Mouse (Mus musculus): ENCODE measurements around the gene Tpst1. TPM values are rescaled to one million over a fixed set of nuclear protein-coding genes. Genes with fewer than 3 reads are reported as not detected.

Tpst1 gene
- polyA plus RNA-seq, 2 experiments from 2014 or later: 1.4 to 3.1 TPM

- ATAC-seq: no peak
Observed at GRCm38 (mm10) chr5:130096754-130097153, 23.6 kb downstream of the Tpst1 start.

- ATAC-seq: no peak
Observed at GRCm38 (mm10) chr5:130097837-130098236, 24.7 kb downstream of the Tpst1 start.

- ATAC-seq: no peak
Observed at GRCm38 (mm10) chr5:130101724-130102123, 28.6 kb downstream of the Tpst1 start.

GRCm38 (mm10) chr5:130109348-130109747 lies 36.2 kb downstream of the Tpst1 start:
- no peak for ATAC-seq

- ATAC-seq: no peak
Observed at GRCm38 (mm10) chr5:130110632-130111464, 37.7 kb downstream of the Tpst1 start.

- ATAC-seq: no peak
Observed at GRCm38 (mm10) chr5:130112653-130113052, 39.5 kb downstream of the Tpst1 start.

- ATAC-seq: no peak
Observed at GRCm38 (mm10) chr5:130116116-130116515, 43.0 kb downstream of the Tpst1 start.

GRCm38 (mm10) chr5:130116857-130117256 lies 43.7 kb downstream of the Tpst1 start:
- no peak for ATAC-seq

GRCm38 (mm10) chr5:130117932-130118331 lies 44.8 kb downstream of the Tpst1 start:
- no peak for ATAC-seq

GRCm38 (mm10) chr5:130119236-130119635 lies 46.1 kb downstream of the Tpst1 start:
- ATAC-seq: no peak

GRCm38 (mm10) chr5:130120070-130120736 lies 47.1 kb downstream of the Tpst1 start:
- ATAC-seq: no peak

GRCm38 (mm10) chr5:130120904-130121303 lies 47.8 kb downstream of the Tpst1 start:
- ATAC-seq: no peak

- no peak for ATAC-seq
Observed at GRCm38 (mm10) chr5:130122355-130122754, 49.2 kb downstream of the Tpst1 start.

- no peak for ATAC-seq
Observed at GRCm38 (mm10) chr5:130124271-130124670, 51.1 kb downstream of the Tpst1 start.

GRCm38 (mm10) chr5:130128686-130129523 lies 55.8 kb downstream of the Tpst1 start:
- no peak for ATAC-seq

- ATAC-seq: no peak
Observed at GRCm38 (mm10) chr5:130129524-130129793, 56.3 kb downstream of the Tpst1 start.

- no peak for ATAC-seq
Observed at GRCm38 (mm10) chr5:130136597-130136996, 63.5 kb downstream of the Tpst1 start.

GRCm38 (mm10) chr5:130139393-130139792 lies 66.3 kb downstream of the Tpst1 start:
- ATAC-seq: peak; percentile 9

GRCm38 (mm10) chr5:130141138-130141537 lies 68.0 kb downstream of the Tpst1 start:
- no peak for ATAC-seq

GRCm38 (mm10) chr5:130142041-130142440 lies 68.9 kb downstream of the Tpst1 start:
- no peak for ATAC-seq

GRCm38 (mm10) chr5:130143101-130143500 lies 70.0 kb downstream of the Tpst1 start:
- no peak for ATAC-seq

- ATAC-seq: peak; percentile 22
Observed at GRCm38 (mm10) chr5:130143977-130144333, 70.8 kb downstream of the Tpst1 start.

Measured in activated CD4-positive, CD25-positive, alpha-beta regulatory T cell, adult 4 months (primary cell).